Mouse (Mus musculus): Measurements from ENCODE around the gene Tbl2. TPM values are rescaled to one million over a fixed set of nuclear protein-coding genes. Genes with fewer than 3 reads are reported as not detected.

Gene Tbl2
- 13.7 and 14.3 TPM in 2 replicates for polyA plus RNA-seq (2015; fragmentation: Nextera tagmentation; extraction: Ambion mirVana)

DNA sequence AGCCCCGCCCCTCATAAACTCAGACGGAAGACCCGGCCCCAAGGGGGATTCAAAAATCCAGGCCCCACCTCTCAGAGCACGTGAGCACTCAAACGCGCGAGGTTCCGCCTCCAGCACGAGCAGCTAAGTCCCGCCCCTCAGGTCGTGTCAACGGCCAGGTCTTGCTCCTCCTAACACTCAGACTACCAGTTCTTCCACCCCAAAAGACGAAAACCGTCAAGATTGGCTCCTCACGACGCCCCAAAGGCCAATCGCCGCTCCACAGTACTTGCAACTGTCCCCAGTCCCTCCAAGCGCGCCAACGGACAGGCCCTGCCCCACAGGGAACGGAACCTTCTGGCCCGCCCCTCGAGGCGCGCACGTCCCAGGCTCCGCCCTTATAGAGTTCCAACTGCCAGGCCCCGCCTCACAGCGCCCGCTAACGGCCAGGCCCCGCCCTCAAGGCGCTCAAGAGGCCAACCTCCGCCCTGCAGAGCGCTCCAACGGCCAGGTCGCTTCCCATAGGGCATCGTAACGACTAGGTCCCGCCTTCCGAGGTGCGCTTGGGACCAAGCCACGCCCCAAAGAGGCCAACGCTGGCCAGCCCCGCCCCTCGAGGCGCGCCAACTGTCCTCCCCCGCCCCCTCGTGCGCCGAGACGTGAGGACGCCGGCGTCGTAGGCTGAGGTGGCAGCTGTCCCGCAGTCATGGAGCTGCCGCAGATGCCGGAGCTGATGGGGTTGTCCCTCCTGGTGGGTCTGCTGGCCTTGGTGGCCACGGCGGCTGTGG, at the start of gene Tbl2:
Gene Tbl2 (plus strand): TSS at position 605 of the 767 bp plus-strand sequence.
- under 1% methylated on average over 63 of the region's 63 CpGs for WGBS
- Histone ChIP-seq H3K4me1 (replicated peaks) (peaks cover 17% of the 10 kb centered on the region), H3K9ac (replicated peaks) (peak within 1 kb of the TSS; percentile 73), H3K9me3 (no peaks in the 10 kb centered on the region), H3K4me3 (replicated peaks) (peak within 1 kb of the TSS; percentile 65), H3K27ac (peak within 1 kb of the TSS; percentile 75), H3K4me2 (replicated peaks) (peak within 1 kb of the TSS; percentile 82), H3K27me3 (no peaks in the 10 kb centered on the region), H3K36me3 (peaks cover 8% of the 10 kb centered on the region)
- peak; percentile 97 for ATAC-seq

DNA sequence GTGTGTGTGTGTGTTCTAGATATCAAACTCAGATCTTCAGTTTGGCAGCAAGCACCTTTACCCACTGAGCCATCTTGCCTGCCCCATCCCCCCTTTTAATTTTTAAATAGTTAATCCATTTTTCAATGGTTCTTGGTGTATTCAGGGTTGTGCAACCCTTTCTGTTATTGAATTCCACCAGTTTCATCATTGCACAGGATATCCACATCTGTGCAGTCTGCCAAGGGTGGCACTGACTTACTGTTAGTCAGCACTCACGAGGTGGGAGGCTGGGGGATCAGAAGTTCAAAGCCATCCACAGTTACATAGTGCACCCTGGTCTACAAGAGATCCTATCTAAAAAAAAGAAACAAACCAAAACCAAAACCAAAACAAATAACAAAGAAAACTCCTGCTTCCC, 48.5 kb upstream of the Tbl2 start:
- H3K36me3 ChIP-seq, result no peaks in the 10 kb centered on the region
- no peak for ATAC-seq
- WGBS, result 62% methylated on average over 1 of the region's 1 CpGs

DNA sequence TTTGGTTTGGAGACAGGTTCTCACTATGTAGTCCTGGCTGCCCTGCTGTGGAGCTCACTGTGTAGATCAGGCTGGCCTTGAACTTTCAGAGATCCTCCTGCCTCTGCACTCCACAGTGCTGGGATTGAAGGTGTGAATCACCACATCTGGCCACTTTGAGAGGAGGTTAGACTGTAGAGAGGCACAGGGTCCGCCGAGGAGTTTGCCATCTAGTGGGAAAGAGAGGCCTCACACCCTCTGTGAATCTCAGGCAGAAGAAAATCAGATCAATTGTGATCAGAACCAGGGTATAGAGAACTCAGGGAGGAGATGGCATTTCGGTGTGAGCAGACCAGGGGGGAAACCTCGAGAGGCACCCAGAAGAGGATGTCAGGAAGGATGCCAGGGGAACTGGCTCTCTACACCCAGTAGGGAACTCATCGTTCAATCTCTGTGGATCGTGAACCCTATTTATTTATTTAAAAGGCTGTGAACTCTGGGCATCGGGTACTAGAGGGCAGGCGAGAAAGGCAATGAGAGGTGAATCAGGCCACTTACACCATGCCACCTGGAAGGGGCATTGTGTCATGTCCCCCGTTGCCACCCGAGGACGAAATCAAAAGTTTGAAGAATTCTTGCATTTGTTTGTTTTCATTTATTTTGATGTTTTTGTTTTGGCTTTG, 45.3 kb upstream of the Tbl2 start:
- Histone ChIP-seq H3K4me2 (replicated peaks) (no peak overlapping the region), H3K36me3 (no peaks in the 10 kb centered on the region), H3K27ac (no peak overlapping the region), H3K9ac (replicated peaks) (no peak overlapping the region), H3K4me1 (replicated peaks) (peaks cover 18% of the 10 kb centered on the region), H3K9me3 (no peaks in the 10 kb centered on the region), H3K4me3 (replicated peaks) (no peak overlapping the region), H3K27me3 (peaks cover 41% of the 10 kb centered on the region)
- ATAC-seq, result no peak
- 68% methylated on average over 11 of the region's 11 CpGs for WGBS

More for the DNA sequence above, 48.5 kb upstream of the Tbl2 start:
- Histone ChIP-seq H3K4me1 (replicated peaks) (no peaks in the 10 kb centered on the region), H3K9me3 (no peaks in the 10 kb centered on the region), H3K4me2 (replicated peaks) (no peak overlapping the region), H3K4me3 (replicated peaks) (no peak overlapping the region), H3K9ac (replicated peaks) (no peak overlapping the region), H3K27ac (no peak overlapping the region), H3K27me3 (peaks cover 15% of the 10 kb centered on the region)

DNA sequence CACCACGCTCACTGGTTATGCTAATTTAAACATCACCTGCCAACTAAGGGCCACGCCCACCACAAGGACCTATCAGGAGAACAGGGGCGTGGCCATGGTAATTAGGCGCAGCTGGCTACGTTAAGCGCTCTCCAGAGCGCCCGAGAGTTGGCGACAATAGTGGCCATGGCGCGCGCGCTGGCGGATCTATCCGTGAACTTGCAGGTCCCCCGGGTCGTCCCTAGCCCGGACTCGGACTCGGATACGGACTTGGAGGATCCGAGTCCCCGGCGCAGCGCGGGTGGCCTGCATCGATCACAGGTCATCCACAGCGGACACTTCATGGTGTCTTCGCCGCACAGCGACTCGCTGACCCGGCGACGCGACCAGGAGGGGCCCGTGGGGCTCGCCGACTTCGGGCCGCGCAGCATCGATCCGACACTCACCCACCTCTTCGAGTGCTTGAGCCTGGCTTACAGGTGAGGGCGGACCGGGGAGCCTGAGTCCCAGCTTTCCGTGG, 42.6 kb upstream of the Tbl2 start:
- peaks cover 53% of the 10 kb centered on the region for H3K27me3 ChIP-seq
- H3K4me1 ChIP-seq (replicated peaks), result peaks cover 18% of the 10 kb centered on the region
- H3K27ac ChIP-seq, result no peak overlapping the region
- H3K4me2 ChIP-seq (replicated peaks), result peak overlapping the region; percentile 86
- peak overlapping the region; percentile 51 for H3K4me3 ChIP-seq (replicated peaks)
- H3K9ac ChIP-seq (replicated peaks), result peak overlapping the region; percentile 57
- no peaks in the 10 kb centered on the region for H3K9me3 ChIP-seq
- no peaks in the 10 kb centered on the region for H3K36me3 ChIP-seq
- WGBS, result under 1% methylated on average over 47 of the region's 48 CpGs
- ATAC-seq, result peak; percentile 89

DNA sequence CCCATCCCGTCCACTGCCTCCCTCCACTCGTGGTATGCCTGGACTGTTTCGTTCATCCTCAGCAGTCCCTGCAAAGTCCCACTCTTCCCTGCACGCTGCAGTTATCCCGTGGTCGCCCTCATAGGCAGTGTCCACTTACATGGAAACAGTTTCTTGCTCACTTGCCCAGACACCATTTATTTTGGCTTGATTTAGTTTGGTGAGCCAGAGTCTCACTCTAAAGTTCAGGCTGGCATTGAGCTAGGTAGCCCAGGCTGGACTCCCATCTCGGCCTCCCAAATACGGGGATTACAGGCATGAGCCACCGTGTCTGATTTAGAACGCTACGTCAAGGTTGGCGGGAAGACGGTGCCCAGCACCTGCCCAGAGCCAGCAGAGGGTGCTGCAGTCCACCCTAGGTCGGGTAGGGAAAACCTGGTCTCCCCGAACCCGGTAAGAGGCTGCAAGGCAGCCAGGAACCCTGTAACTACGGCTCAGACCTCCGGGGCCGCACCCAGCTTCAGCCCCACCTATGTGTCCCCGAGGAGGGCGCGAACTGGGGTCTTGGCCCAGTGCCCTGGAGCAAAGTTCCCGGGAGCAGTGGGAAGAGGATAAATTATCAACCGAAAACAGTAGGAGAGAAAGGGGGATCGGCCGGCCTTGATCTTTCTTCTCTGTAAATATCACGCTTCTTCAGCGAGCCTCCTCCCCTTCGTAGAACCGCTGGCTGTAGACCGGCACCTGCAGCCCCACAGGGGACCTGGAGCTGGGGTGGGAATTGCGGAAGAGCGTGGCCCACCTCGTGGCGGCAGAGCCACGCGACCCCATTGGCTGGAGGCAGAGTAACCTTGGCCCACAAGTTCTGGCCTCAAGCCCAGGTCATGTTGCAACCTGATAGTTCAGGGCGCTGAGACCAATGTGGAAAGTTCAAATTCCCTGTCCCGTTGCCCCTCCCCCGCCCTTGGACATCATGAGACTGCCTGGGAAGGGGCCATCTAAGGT, 41.6 kb upstream of the Tbl2 start:
- H3K4me1 ChIP-seq (replicated peaks), result peaks cover 18% of the 10 kb centered on the region
- peak; percentile 38; the same call in 1 of the 2 replicates for ATAC-seq
- H3K27me3 ChIP-seq, result peaks cover 53% of the 10 kb centered on the region
- no peaks in the 10 kb centered on the region for H3K9me3 ChIP-seq
- peak overlapping the region; percentile 51; the same call in 1 of the 2 replicates for H3K4me3 ChIP-seq (replicated peaks)
- H3K36me3 ChIP-seq, result no peaks in the 10 kb centered on the region
- H3K27ac ChIP-seq, result no peak overlapping the region
- 8% methylated on average over 40 of the region's 40 CpGs for WGBS
- H3K4me2 ChIP-seq (replicated peaks), result peak overlapping the region; percentile 86
- H3K9ac ChIP-seq (replicated peaks), result no peak overlapping the region

DNA sequence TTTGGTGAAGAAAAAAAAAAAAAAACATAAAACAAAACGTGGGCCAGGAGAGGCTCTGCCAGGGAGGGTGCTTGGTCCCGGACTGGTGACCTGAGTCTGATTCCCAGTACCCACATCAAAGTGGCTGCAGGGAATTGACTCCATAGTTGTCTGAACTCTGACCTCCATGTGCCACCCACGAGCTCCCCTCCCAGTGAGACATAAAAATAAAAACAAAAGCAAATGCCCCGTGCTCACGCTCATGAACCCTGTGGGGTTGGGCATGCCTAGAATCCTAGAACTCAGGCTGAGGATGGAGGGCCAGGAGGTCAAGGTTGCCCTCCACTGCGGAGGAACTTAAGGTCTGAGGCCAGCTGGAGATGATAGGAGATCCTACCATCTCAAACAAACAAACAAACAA, 40.4 kb upstream of the Tbl2 start:
- H3K9me3 ChIP-seq, result no peaks in the 10 kb centered on the region
- no peak overlapping the region for H3K27ac ChIP-seq
- no peak overlapping the region for H3K9ac ChIP-seq (replicated peaks)
- H3K4me3 ChIP-seq (replicated peaks), result no peak overlapping the region
- no peaks in the 10 kb centered on the region for H3K36me3 ChIP-seq
- H3K4me1 ChIP-seq (replicated peaks), result peaks cover 18% of the 10 kb centered on the region
- no peak overlapping the region for H3K4me2 ChIP-seq (replicated peaks)
- peaks cover 50% of the 10 kb centered on the region for H3K27me3 ChIP-seq
- no peak for ATAC-seq
- 63% methylated on average over 6 of the region's 6 CpGs for WGBS

DNA sequence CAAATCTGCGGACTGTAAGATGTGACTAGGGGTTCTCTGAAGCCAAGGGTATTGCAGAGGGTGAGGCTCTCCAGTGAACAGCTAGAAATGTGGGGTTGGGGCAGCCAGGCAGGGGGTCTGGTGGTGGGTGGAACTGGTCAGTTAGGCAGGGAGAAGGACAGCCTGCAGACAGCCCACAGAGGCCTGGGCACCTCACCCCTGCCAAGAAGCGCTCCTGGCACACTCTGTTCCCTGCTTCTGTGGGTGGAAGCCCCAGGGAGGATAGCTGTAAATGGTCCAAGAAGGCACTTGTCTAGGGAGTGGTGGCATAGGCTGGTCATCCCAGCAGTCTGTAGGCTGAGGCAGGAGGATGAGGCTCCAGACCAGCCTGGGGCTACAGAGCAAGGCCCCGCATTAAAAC, 40.0 kb upstream of the Tbl2 start:
- no peaks in the 10 kb centered on the region for H3K9me3 ChIP-seq
- no peak overlapping the region for H3K9ac ChIP-seq (replicated peaks)
- H3K4me2 ChIP-seq (replicated peaks), result no peak overlapping the region
- peaks cover 18% of the 10 kb centered on the region for H3K4me1 ChIP-seq (replicated peaks)
- H3K27ac ChIP-seq, result no peak overlapping the region
- peaks cover 50% of the 10 kb centered on the region for H3K27me3 ChIP-seq
- H3K4me3 ChIP-seq (replicated peaks), result no peak overlapping the region
- no peaks in the 10 kb centered on the region for H3K36me3 ChIP-seq
- 96% methylated on average over 3 of the region's 3 CpGs for WGBS
- ATAC-seq, result no peak

DNA sequence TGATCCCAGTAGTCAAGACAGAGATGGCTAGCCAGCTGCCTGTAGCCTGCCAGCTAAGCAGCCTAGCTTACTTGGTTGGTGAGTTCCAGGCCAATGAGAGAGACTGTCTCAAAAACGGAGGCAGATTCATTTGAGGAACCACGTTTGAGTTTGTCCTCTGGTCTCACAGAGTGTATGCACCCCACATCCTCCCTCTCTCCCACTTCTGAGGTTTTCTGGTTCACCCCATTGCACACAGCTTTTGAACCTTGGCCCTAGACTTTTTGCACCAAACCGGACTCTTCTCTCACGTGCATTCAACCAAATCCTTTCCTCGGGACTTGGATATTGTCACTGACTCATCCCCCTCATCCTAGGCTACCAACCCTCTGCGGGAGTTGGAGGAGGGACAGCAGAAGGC, 39.5 kb upstream of the Tbl2 start:
- Histone ChIP-seq H3K9me3 (no peaks in the 10 kb centered on the region), H3K9ac (replicated peaks) (no peak overlapping the region), H3K27ac (no peak overlapping the region), H3K4me2 (replicated peaks) (no peak overlapping the region), H3K27me3 (peaks cover 50% of the 10 kb centered on the region), H3K36me3 (no peaks in the 10 kb centered on the region), H3K4me3 (replicated peaks) (no peak overlapping the region), H3K4me1 (replicated peaks) (peaks cover 18% of the 10 kb centered on the region)
- 53% methylated on average over 6 of the region's 6 CpGs for WGBS
- no peak for ATAC-seq

DNA sequence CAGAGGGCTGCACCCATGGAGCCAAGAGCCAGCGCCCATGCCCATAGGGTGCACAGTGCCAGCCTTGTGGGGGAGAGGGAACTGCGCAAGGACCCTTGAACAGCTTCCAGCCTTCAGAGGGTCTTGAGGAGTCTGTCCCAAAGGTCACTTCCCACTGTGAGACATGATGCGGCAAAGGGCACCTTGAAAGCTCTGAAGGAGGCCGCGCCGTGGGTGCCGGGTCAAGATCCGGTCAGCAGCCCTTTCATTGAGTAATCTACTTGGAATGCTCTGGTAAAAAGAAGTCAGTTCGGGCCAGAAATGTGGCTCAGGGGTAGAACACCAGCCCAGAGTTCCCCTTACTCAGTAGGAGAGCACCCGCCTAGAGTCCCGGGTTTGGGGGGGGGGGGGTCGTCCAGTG, 35.7 kb upstream of the Tbl2 start:
- 89% methylated on average over 12 of the region's 12 CpGs for WGBS
- Histone ChIP-seq H3K27ac (no peak overlapping the region), H3K4me2 (replicated peaks) (no peak overlapping the region), H3K4me3 (replicated peaks) (no peak overlapping the region), H3K4me1 (replicated peaks) (no peaks in the 10 kb centered on the region), H3K9ac (replicated peaks) (no peak overlapping the region), H3K36me3 (no peaks in the 10 kb centered on the region), H3K27me3 (peaks cover 15% of the 10 kb centered on the region), H3K9me3 (no peaks in the 10 kb centered on the region)
- ATAC-seq, result no peak

DNA sequence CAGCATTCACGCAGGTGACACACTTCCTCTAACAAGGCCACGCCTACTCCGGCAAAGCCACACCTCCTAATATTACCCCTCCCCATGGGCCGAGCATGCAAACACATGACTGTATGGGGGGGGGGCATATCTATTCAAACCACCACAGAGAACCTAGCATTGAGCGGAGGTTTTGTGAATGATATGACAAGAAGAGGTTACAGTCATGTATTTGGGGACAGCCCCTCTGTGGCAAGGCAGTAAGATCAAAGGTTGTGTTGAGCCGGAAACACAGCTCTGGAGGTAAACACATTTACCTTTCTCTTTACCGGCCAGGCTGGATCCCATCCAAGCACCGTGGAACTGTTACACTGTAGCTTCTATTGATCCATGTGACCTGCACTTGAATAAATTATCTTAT, 34.2 kb upstream of the Tbl2 start:
- Histone ChIP-seq H3K4me1 (replicated peaks) (no peaks in the 10 kb centered on the region), H3K27me3 (0 out of 2 replicates have a peak, but pooled peaks cover 5% of the 10 kb centered on the region), H3K36me3 (no peaks in the 10 kb centered on the region), H3K9me3 (no peaks in the 10 kb centered on the region), H3K9ac (replicated peaks) (no peak overlapping the region), H3K27ac (no peak overlapping the region), H3K4me3 (replicated peaks) (no peak overlapping the region), H3K4me2 (replicated peaks) (no peak overlapping the region)
- WGBS, result 89% methylated on average over 8 of the region's 8 CpGs
- no peak for ATAC-seq

DNA sequence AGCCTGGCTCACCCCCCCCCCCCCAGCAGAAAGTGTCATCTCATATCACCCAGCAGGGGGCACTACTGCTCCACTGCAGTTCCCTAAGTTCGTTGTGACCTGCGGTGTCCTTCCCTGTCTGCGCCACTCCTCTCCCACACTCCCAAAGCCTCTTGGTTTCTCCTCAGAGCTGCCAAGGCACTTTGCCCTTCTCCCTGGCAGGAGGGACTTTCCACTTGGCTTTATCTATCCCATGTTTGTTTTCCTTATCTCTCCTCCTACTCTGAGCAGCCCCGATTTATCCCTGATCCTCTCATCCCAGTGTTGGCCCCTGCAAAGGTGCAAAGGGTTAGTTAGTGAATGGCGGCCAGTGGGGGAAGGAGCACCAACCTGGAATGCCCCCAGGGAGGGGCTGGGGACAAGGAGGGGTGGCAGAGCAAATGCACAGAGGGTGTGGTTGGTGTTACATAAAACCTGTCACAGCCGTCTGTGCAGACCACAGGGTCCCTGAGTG, 30.8 kb upstream of the Tbl2 start:
- WGBS, result 30% methylated on average over 6 of the region's 6 CpGs

More for the DNA sequence above, 30.8 kb upstream of the Tbl2 start:
- H3K36me3 ChIP-seq, result no peaks in the 10 kb centered on the region
- no peaks in the 10 kb centered on the region for H3K9me3 ChIP-seq
- H3K27ac ChIP-seq, result no peak overlapping the region
- H3K4me1 ChIP-seq (replicated peaks), result no peaks in the 10 kb centered on the region
- H3K27me3 ChIP-seq, result 0 out of 2 replicates have a peak, but pooled peaks cover 5% of the 10 kb centered on the region
- no peak overlapping the region for H3K4me2 ChIP-seq (replicated peaks)
- no peak for ATAC-seq
- no peak overlapping the region for H3K4me3 ChIP-seq (replicated peaks)
- no peak overlapping the region for H3K9ac ChIP-seq (replicated peaks)

Measured in midbrain, embryonic 13.5 days (tissue).